Comparison of ENCODE assay signal across 17 mouse cellular contexts in genomic region chr4:57902619-57903018, GRCm38 (mm10). TPM values are rescaled to one million over a fixed set of nuclear protein-coding genes. Genes with fewer than 3 reads are reported as not detected.
"Had no signal": no experiment of that assay in that cellular context is flagged by ENCODE, and none has a peak within 500 bp of the region (broad histone marks: within the 10 kb centered on the region; RNA-seq: fewer than 3 reads in every experiment).

No protein-coding gene starts in this region.

- H3K9ac ChIP-seq: kidney, embryonic 15.5 days; limb, embryonic 12.5 days; limb, embryonic 15.5 days; liver, embryonic 14.5 days; liver, postnatal 0 days; lung, embryonic 14.5 days had no signal

- H3K4me3 ChIP-seq: kidney, embryonic 15.5 days; limb, embryonic 12.5 days; limb, embryonic 15.5 days had no signal

- H3K36me3 ChIP-seq: kidney, embryonic 15.5 days; limb, embryonic 12.5 days; limb, embryonic 15.5 days had no signal

- ATAC-seq: liver, postnatal 0 days; lung, postnatal 0 days had no signal

- H3K27me3 ChIP-seq: kidney, embryonic 15.5 days; limb, embryonic 12.5 days; limb, embryonic 15.5 days had no signal

- H3K27ac ChIP-seq: kidney, embryonic 15.5 days; limb, embryonic 12.5 days; limb, embryonic 15.5 days; liver, embryonic 14.5 days; macrophage; stomach, postnatal 0 days had no signal

- DNase-seq: kidney, adult 11 months; kidney, adult 8-10 months; kidney, postnatal 10 days; kidney, postnatal 4 days; left cerebral cortex, postnatal 4 days; liver, postnatal 0 days; lung, embryonic 14.5 days; midbrain, embryonic 14.5 days; thymus, postnatal 4 days had no signal

RNA-seq across cellular contexts. Expression of gene D630039A03Rik, which starts 13.5 kb away (rescaled TPM):
- total RNA-seq: left cerebral cortex, postnatal 4 days; megakaryocyte-erythroid progenitor cell, adult 5-6 weeks had no signal
- polyA plus RNA-seq: macrophage had no signal
